Mouse (Mus musculus) inflammation-experienced regulatory T-cells, adult 6 months (primary cell): ENCODE measurements around the gene 4930430F08Rik. TPM values are rescaled to one million over a fixed set of nuclear protein-coding genes. Genes with fewer than 3 reads are reported as not detected.
"Not testable (repeated sequence)": the region's sequence is repeated elsewhere in the genome, so short reads cannot be mapped to it uniquely, and the experiment has no call there.

Source experiments
- ATAC-seq: one replicate; pipeline ENCODE4 v1.8.0; 2017
- polyA plus RNA-seq, 3 experiments: library from polyadenylated mRNA; unstranded; fragments of 100-300 nt; shearing (Covaris generic); gene quantifications; one replicate each; pipeline ENCODE4 v1.2.1; 2017

The 4930430F08Rik gene
- 10 to 100 TPM in 2 of 3 experiments, 1 to 10 TPM in 1; 9.9 to 13.7 (median 10.8) TPM for polyA plus RNA-seq

DNA sequence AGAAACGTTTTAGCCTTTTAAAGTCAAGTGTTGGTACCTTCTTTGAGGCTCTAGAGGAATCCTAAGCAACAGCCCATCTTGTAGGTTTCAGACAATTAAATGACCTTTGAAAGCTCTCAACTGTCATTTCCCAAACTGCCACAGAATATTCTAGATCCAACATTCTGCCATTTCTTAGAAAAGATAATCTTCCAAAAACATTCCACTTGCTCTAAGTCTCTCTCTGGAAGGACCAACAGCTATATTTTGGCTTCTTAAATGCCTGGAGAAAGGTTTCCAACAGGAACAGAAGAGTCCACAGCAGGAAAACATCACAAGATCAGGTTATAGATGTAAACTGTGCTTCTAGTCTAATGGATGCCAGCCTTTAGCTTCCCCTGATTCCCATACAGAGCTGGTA, at the start of gene 4930430F08Rik, which contains the start of gene 1700017N19Rik:
Gene 4930430F08Rik, minus strand, starts transcription at position 101 of the 400 bp plus-strand sequence.
Gene 1700017N19Rik, plus strand, starts transcription at position 162 of the 400 bp plus-strand sequence.
- no peak for ATAC-seq

DNA sequence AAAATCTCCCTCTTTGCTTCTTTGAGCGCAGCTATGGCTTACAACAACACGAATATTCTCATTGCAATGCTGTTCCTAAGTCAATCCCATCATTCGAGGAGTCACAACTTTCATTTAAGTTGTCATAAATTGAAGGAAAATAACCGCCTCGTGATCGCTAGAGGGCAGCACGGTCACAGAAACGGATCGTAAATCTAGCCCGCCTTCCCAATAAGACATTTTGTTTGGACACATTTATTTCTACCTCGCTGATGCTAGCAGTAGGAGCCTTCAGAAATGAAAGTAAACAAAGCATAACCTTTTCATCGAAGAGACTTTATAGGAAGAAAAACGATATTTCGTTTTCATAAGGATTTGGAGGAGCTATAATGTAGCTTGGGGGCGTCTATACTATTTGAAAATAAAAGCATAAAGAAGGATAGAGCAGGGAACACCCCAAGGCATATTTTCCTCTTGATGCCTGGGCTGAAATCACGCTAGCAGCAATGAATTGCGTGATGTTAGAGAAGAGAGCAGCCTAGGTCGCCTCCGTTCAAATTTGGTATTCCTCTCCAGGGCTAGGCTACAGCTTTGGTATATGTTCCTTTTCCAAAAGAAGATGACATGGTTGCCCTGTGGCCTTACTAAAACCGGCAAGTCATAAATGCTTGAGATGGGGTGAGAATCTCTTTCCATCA, 39.7 kb upstream of the 4930430F08Rik start:
- ATAC-seq, result peak; percentile 64

DNA sequence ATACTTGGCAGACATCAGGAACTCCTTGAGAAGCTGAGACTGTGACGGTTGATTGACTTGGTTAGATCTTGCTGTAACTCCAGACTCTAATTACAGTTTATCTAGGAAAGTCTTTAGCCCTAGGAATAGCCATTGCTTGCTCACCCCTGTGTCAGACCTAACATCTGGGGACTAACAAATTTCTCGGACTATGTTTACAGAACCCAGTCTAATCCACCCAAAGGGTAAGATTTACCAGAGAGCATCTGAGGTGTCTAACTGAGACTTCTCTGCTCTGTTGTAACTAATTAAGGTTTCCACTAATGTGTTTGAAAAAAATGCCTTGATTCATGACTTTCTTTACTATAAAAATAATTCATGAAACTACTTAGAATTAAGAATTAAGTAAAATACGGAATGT, 32.3 kb upstream of the 4930430F08Rik start:
- ATAC-seq, result no peak

DNA sequence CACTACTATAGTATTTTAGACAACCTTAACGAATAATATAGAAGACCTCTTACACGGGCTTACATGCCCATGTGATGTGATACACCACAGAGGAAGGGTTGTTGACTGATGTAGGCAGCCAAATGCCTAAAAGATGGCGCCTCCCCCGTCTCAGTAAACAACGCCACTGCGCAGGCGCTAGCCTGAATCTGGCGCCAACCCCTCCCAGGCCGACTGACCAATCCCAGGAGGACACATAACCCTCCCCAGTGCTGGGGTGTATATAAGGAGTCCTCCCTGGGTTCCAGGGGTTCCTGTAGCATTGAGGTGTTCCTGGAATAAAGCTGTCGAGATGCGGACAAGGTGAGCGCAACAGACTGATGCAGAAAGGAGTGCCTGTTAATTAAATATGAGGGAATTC, 29.8 kb upstream of the 4930430F08Rik start:
- no peak for ATAC-seq

DNA sequence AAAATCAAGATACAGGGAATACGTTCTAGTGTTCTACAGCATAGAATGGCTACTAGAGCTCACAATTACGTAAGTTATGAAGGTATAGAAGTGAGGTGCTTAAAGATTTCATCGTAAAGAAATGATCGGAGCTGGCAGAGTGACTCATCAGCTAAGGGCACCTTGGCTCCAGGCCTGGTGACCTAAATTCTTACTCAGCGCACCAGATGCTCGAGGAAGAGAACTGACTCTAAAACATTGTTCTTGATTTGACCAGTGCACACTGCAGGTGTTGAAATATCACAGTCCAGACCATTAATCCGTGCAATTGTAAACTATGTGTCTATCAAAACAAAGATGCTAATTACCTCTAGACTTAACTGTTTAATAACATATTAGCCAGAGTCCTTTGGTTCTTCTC, 29.3 kb upstream of the 4930430F08Rik start:
- ATAC-seq, result no peak

DNA sequence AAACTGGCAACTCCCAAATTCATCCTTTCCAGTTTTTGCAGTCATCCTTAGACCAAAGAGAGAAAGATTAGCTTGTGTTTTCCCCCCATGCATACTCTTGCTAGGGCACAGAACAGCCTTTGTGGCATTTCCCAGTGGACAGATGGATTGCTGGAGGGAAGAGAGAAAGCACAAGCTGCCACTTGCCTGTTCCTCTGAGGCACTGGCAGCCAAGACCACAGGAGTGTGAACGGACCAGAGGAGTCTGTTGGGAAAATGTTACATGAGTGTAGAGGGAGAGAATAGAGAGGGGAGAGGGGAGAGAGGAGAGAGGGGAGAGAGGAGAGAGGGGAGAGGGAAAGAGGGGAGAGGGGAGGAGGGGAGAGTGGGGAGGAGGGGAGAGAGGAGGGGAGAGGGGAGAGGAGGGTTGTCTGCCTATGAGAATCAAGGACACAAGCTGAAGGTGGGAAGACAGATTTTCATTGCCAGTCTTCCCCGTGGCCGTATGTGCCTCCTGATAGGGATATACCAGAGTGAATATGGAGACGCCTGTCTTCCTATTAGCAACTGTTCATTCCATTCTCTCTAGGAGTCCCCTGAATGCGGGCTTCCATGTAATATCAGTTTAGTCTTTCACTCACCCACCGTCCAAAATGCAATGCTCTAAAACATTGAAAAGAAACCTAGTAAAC, 27.1 kb upstream of the 4930430F08Rik start:
- ATAC-seq, result no peak

DNA sequence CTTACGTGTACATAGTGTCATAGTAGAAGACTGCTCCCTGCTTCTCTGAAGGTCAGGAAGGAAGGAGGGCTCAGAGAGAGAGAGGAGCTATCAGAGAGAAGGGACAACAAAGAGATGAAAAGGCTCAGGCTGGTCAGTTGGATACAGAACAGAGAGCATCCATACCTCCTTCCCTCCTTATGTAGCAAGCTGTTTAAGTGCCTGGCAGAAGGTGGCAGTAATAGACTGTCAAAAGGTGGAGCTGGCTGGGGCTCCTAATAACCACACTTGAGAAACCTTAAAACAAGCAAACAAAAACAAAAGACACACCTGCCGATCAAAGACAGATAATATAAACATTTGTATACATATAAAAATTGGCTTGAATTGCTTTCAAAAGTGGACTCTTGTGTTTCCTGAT, 14.0 kb upstream of the 4930430F08Rik start:
- no peak for ATAC-seq

DNA sequence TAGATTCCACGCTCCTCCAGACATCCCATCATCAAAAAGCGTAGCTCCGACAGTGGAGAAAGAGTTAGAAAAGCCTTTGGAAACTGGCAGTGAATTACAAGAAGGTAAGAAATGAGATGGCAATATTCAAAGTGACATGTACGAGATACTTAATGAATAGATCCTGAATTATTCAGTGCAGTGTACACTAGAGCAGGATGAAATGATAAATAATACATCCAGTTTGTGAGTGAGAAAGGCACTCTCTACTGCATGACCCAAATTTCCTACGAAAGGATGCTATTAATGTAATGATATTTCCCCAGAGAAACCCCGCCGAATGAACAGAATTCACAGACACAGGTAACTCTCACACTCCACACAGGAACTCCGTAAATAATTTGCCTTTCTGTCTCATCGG, 13.3 kb upstream of the 4930430F08Rik start:
- no peak for ATAC-seq

DNA sequence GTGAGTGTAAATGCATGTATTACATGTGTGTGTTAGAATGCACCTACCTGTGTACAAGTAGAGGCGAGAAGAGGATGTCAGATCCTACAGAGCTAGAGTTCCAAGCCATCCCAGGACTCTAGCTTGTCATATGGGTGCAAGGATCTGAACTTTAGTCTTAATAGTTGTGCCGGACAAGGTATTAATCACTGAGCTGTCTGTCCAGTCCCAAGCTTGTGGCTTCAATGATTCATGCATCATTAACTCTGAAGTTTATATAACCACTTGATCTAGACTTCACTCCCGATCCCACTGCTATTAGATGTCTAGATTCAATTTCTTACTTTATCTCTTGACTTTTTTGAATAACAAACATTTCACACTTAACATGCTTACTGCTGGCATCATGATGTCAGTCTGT, 8.1 kb upstream of the 4930430F08Rik start:
- ATAC-seq, result no peak

DNA sequence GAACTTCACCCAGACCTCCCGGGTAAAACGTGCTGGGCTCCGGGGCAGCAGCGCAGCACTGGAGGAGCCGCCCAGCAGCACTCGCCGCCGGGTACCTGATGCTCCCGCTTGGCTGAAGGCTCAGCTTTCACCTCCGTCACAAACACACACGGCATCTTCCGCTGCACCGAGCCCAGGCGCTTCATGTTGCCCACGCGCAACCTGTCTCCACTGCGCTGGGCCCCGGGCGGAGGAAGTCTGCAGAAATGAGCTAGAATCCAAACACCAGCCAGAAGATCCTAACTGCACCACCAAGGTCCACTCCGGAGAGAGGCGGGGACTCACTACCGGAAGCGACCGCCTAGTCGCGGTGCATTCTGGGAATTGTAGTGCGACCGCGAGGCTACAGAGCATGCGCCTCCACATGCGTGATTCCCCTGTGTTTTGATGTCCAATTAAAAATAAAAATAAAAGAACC, 1.3 kb downstream of the 4930430F08Rik start:
- ATAC-seq, result peak; percentile 97

DNA sequence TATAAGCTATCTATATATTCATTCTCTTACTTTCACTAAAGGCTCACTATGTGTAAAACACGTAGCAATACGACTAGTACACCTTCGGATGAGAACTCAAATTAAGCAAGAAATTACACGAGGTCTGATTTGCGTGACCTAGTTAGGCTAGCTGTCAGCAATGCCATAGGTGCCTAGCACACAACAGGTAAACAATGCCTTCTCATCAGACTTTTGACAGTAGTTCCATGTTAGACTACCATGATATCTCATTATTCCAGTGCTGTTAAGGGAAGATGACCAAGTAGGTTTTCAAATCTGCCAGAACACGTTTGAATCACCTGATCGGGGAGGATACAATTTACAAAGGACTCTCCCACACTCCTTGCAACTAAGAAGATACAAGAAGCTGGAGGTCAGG, 1.7 kb downstream of the 4930430F08Rik start:
- peak; percentile 36 for ATAC-seq

DNA sequence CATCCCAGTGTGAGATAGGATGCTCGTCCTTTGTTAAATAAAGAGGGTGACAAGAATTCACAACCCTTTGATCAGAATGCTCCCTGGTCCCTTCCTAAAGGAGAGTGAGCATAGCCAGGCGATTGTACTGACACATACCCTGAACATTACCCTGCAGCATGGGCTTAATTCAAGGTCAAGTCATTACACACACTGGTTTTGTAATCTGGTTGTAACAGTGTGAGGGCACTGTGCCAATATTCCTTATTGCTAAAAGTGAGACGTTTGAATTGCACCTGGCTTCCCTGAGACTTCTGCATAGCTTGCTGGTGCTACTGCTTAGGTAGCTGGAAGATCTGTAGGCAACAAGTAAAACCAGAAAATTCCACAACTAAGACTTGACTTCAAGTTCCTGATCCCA, 6.0 kb downstream of the 4930430F08Rik start:
- no peak for ATAC-seq

DNA sequence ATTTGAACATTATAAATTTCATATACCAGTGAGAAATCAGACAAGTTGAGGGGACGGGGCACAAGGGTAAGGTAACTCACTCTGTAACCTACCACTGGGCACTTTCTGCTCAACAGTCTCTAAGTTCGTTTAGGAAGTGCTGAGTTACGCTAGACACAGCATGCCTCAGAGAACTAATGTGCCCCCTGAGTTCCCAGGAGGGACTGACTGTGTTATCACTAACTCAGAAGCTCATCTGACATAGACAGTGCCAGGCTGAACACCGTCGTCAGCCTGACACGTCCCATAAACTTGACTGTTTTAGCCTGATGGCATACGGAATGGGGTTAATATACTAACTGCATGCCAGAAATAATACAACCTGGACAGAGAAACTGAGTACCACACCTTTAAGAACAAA, 14.9 kb downstream of the 4930430F08Rik start:
- ATAC-seq, result no peak

DNA sequence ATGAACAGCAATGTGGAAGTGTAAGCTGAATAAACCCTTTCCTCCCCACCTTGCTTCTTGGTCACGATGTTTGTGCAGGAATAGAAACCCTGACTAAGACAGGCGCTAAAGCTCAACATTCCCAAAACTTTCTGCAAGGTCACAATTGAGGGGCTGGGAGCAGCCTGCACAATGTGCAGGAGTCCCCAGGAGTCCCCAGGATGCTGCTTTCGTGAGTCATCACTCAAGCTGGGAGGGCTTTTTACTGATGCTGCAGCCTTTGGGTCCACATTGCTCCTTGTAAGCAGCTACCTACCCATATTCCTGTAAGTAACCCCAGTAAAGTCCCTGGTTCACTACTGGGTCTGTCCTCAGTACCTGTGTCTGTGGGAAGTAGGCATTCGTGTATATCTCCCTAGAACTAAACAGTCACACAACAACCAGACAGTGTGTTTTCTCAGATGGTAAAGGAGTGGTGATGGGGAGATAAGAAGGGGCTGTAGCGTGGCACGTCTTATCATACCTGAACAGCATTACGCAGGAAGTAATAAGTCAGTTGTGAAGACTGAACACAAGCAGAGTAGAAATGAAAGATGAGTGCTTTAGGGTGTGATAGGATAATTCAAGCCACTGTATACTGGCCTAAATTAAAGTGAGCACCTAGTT, 15.6 kb downstream of the 4930430F08Rik start:
- ATAC-seq, result no peak

DNA sequence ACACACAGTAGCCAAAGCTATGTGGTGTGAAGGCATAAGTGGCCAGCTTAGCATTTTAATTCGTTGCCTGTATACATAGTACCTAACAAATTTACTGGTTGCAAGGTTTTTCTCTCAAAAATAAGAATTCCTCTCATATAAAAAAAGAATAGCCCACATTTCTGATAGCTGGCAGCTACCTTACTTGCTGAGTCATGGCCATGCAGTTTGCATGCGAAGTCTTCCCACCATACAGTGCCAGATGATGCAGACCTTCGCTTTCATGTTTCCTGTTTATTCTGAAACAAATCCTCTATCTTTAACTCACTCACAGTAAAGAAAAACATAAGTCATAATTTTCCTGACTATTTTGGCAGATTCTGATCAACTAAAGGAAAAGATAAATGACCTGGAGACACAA, 18.5 kb downstream of the 4930430F08Rik start:
- ATAC-seq, result no peak

DNA sequence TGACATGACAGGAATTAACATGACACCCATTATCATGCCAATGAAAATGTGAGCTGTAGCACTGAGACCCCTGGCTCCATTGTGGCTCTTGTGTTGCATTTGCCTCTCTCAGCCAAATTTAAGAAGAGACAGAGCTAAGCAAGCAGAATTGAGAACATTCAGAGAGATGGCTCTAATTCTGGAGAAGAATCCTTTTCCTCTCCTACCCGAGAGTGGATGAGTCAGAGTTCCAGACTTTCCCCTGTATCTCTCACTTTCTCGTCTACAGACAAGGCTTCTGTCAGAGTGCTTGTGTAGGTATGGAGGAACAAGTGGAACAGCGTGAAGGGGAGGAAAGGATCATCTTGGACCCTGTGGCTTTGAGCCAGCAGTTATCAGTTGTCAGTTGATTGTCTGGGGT, 26.1 kb downstream of the 4930430F08Rik start:
- no peak for ATAC-seq

DNA sequence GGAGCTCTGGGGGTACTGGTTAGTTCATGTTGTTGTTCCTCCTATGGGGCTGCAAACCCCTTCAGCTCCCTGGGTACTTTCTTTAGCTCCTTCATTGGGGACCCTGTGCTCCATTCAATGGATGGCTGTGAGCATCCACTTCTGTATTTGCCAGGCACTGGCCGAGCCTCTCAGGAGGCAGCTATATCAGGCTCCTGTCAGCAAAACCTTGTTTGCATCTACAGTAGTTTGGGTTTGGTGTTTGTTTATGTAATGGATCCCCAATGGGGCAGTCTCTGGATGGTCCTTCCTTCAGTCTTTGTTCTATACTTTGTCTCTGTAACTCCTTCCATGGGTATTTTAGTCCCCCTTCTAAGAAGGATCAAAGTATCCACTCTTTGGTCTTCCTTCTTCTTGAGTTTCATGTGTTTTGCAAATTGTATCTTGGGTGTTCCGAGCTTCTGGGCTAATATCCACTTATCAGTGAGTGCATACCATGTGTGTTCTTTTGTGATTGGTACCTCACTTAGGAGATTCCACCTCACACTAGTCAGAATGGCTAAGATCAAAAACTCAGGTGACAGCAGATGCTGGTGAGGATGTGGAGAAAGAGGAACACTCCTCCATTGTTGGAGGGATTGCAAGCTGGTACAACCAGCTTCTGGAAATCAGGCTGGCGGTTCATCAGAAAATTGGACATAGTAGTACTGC, 29.9 kb downstream of the 4930430F08Rik start:
- not testable (repeated sequence) for ATAC-seq

DNA sequence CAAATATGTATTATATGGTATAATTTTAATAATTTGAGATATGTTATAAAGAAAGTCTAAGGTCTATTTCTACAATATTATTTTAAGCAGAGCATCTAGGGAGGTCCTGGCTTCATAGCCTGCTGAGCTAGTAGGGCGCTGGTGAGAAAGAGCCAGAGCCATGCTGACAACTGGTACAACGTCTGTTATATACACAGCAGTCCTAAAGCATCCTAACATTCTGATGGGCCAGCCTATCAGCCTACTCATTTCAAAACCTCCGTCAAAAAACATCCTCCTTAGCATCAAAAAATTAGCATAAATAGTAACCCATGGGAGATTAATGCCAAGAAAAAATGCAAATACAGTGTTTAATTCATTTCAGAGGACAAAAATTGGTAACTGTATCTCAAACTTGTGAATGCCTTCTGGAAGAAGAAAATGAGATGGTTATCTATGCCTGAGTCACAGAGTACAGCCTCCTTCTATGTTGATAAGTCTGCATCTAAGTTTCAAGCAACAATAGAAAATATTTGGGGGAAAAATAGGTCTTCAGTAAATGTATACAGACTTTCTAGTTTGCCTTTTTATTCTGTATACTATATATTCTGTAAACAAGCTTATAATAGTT, 33.6 kb downstream of the 4930430F08Rik start:
- no peak for ATAC-seq

DNA sequence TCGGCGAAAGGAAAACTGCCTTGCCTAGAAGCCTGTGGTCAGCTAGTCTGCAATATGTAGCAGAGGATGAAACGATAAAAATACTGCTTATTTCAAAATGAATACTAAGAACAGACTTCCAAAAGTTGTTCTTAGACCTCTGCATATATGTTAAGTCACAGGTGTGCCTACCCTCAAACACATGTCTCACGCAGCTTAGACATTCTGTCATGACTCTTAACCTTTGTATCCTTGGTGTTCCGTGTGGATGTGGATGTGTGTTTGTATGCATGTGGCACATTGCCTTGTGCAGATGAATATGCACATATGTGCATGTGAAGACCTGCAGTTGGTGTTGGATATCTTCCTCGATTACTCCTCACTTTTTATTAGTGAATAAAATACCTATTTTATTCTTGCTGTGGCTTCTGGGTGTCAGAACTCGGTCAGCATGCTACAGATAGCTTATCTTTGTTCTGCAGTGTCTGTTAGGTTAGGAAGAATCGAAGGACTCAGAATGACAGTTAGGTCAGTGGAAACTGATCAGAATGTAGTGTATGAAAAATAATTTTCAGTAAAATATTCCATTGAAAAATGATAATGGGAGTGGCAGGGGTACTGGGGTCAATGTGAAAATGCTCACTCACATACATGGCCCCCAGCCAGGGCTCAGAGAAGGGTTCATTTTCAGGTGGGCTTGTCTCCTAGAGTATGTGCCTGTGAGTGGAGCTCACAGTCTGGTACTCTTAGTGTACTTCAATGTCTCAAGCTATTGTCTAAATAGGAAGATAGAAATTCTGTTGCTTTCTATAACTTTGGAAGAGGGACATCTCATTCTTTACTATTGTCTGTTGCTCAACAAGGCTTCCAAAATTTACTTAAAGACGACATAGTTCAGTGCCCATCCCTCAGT, 65.5 kb downstream of the 4930430F08Rik start:
- no peak for ATAC-seq

DNA sequence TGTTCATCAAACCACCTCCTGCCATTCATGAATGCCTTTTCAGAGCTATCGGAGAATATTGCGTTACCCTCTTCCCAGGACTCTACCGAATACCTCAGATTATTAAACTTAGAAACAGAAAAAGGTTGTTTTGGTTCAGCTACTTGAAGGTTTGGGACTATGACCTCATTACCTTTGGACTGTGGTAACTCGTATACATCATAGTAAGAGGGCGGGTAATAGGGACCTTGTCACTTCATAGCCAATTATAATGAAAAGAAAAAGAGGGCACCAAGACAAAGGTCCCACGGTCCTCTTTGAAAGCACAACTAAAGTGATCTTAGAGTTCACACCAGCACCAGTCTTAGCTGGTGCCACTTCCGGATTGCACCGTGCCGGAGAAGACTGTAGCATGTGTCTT, 67.9 kb downstream of the 4930430F08Rik start:
- no peak for ATAC-seq
